Mouse (Mus musculus): ENCODE measurements at regions not wholly inside any gene's neighbourhood (a gene's known extent, or its start where the extent isn't known, plus 50 kb on each side); places are given as distances from the start of the nearest gene placed in this dataset.

DNA sequence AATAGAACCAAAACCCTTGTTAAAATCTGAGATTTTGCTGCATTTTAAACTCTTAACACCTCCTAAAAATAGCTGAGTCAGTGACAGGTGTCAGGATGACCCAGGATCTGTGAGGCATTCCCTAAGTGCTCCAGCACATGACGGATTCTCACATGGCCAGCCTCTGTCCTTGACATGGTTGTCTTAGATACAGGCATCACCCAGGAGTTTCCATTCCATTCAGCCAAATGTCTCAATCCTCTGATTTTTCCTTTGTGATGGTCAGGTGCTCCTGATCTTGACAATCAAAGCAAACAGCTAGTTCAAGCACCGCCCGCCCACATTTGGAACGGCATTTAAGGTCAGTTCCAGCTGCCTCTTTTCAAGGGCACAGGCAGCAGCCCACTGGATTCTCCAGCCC lies 804.2 kb upstream of the Tbl1xr1 start:
- TF ChIP-seq CTCF (IDR thresholded peaks at IDR 0.05) (no peak), POLR2A (IDR thresholded peaks at IDR 0.05; ENCODE audit: insufficient read depth, low read depth, low read length) (no peak), EP300 (IDR thresholded peaks at IDR 0.05; ENCODE audit: insufficient read depth, low read depth, low read length) (peak; percentile 94)
